Mouse (Mus musculus) mesoderm, embryonic 11.5 days (tissue): ENCODE measurements around the gene Tmf1.

Source experiments
- DNase-seq: peaks from one replicate; pipeline ENCODE4 v3.0.0-alpha.2; 2012; ENCODE audit warnings: low read depth, low spot score

Gene Tmf1

GRCm38 (mm10) chr6:97178491-97179366 is at the start of gene Tmf1:
Tmf1 (minus strand) TSS chr6:97179122.
- DNase-seq = peak; percentile 96

GRCm38 (mm10) chr6:97227067-97227847 is 48.3 kb upstream of the Tmf1 start:
- no peak for DNase-seq

- no peak for DNase-seq
Observed at GRCm38 (mm10) chr6:97226083-97226491, 47.2 kb upstream of the Tmf1 start.

GRCm38 (mm10) chr6:97224505-97224904 is 45.6 kb upstream of the Tmf1 start:
- DNase-seq = no peak

GRCm38 (mm10) chr6:97223566-97223965 is 44.6 kb upstream of the Tmf1 start:
- no peak for DNase-seq

- no peak for DNase-seq
Observed at GRCm38 (mm10) chr6:97222931-97223467, 44.1 kb upstream of the Tmf1 start.

- no peak for DNase-seq
Observed at GRCm38 (mm10) chr6:97222321-97222720, 43.4 kb upstream of the Tmf1 start.

- DNase-seq = no peak
Observed at GRCm38 (mm10) chr6:97221205-97222025, 42.5 kb upstream of the Tmf1 start.

GRCm38 (mm10) chr6:97220672-97221071 is 41.8 kb upstream of the Tmf1 start:
- DNase-seq = no peak

GRCm38 (mm10) chr6:97216154-97216821 is 37.4 kb upstream of the Tmf1 start:
- DNase-seq = no peak

- DNase-seq = no peak
Observed at GRCm38 (mm10) chr6:97211981-97212380, 33.1 kb upstream of the Tmf1 start.

GRCm38 (mm10) chr6:97210962-97211601 is 32.2 kb upstream of the Tmf1 start:
- no peak for DNase-seq

GRCm38 (mm10) chr6:97210191-97210961 is 31.5 kb upstream of the Tmf1 start, which contains the start of gene Arl6ip5:
Arl6ip5 (plus strand) TSS chr6:97210689.
- peak; percentile 91 for DNase-seq

- DNase-seq = no peak
Observed at GRCm38 (mm10) chr6:97209751-97210150, 30.8 kb upstream of the Tmf1 start.

GRCm38 (mm10) chr6:97209201-97209600 is 30.3 kb upstream of the Tmf1 start:
- no peak for DNase-seq

- no peak for DNase-seq
Observed at GRCm38 (mm10) chr6:97208406-97208805, 29.5 kb upstream of the Tmf1 start.

GRCm38 (mm10) chr6:97207085-97207484 is 28.2 kb upstream of the Tmf1 start:
- no peak for DNase-seq

GRCm38 (mm10) chr6:97205439-97205885 is 26.5 kb upstream of the Tmf1 start, which contains the start of gene Uba3:
Uba3 (minus strand) TSS chr6:97205647.
- DNase-seq = peak; percentile 99

GRCm38 (mm10) chr6:97204952-97205351 is 26.0 kb upstream of the Tmf1 start:
- no peak for DNase-seq
